8 mouse cellular contexts compared by ENCODE assay signal in genomic region chr6:72164321-72165275, GRCm38 (mm10).
DNase-seq lines count a peak whose midpoint lies in the region; ATAC-seq and TF ChIP-seq lines count a peak whose summit lies in the region.

No protein-coding gene starts in this region.

- peak; percentile 66 for DNase-seq in Muller cell, postnatal 12 days (ENCODE audit: inconsistent ontology term)
- peak; percentile 88 for DNase-seq in cerebellum, adult 9-10 months
- peak; percentile 70 to 95 for DNase-seq in frontal cortex, adult 2 months (ENCODE audit: extremely low spot score in 1 of 2, low spot score in 1 of 2)
- peak; percentile 95 for DNase-seq in hindbrain, embryonic 11.5 days (ENCODE audit: low spot score)
- DNase-seq in layer of hippocampus, adult 9-11 months: peak; percentile 76
- DNase-seq in ovary, adult 18-20 months (ENCODE audit: low spot score): peak; percentile 68
- DNase-seq in thymus, adult 2 months: peak; percentile 78

- H3K4me3 ChIP-seq in hindbrain, embryonic 11.5 days (ENCODE audit: low read depth, low read length): no peak overlapping the region
- H3K4me3 ChIP-seq in lung, embryonic 16.5 days (ENCODE audit: low read length): no peak overlapping the region
- no peak overlapping the region for H3K4me3 ChIP-seq in thymus, adult 2 months (ENCODE audit: control insufficient read depth, insufficient read depth, low read length)

- H3K4me1 ChIP-seq in hindbrain, embryonic 11.5 days (replicated peaks; ENCODE audit: control insufficient read depth, insufficient read depth, low read length): no peaks in the 10 kb centered on the region
- peaks cover 10% of the 10 kb centered on the region for H3K4me1 ChIP-seq in lung, embryonic 16.5 days (replicated peaks; ENCODE audit: control insufficient read depth, insufficient read depth, low read length)
- H3K4me1 ChIP-seq in thymus, adult 2 months (replicated peaks; ENCODE audit: control insufficient read depth, insufficient read depth, low read length): peaks cover 6% of the 10 kb centered on the region; the same call in 1 of the 2 replicates

- no peaks in the 10 kb centered on the region for H3K36me3 ChIP-seq in hindbrain, embryonic 11.5 days (ENCODE audit: control insufficient read depth, insufficient read depth, low read length)
- H3K36me3 ChIP-seq in lung, embryonic 16.5 days (ENCODE audit: control insufficient read depth, insufficient read depth, low read length): no peaks in the 10 kb centered on the region
- H3K36me3 ChIP-seq in thymus, adult 2 months (ENCODE audit: control insufficient read depth, insufficient read depth, low read length): no peaks in the 10 kb centered on the region

- TF ChIP-seq CTCF in thymus, adult 2 months (IDR thresholded peaks at IDR 0.05; ENCODE audit: borderline replicate concordance, control insufficient read depth, extremely low read depth, insufficient read depth, low read length, poor library complexity): peak; percentile 77; the same call in 1 of the 2 replicates

- H3K9me3 ChIP-seq in hindbrain, embryonic 11.5 days (ENCODE audit: control insufficient read depth, low read length): no peaks in the 10 kb centered on the region
- no peaks in the 10 kb centered on the region for H3K9me3 ChIP-seq in lung, embryonic 16.5 days (ENCODE audit: control insufficient read depth, low read length)

- H3K9ac ChIP-seq in hindbrain, embryonic 11.5 days (ENCODE audit: low read depth, low read length): no peak overlapping the region
- H3K9ac ChIP-seq in lung, embryonic 16.5 days (ENCODE audit: low read length): peak overlapping the region; percentile 32; the same call in 1 of the 2 replicates

- peak; percentile 81 for ATAC-seq in hindbrain, embryonic 11.5 days (ENCODE audit: low FRiP score)
- peak; percentile 92 for ATAC-seq in lung, embryonic 16.5 days (ENCODE audit: low read depth)

- no peak overlapping the region for H3K4me2 ChIP-seq in hindbrain, embryonic 11.5 days (replicated peaks; ENCODE audit: low read depth, low read length)
- H3K4me2 ChIP-seq in lung, embryonic 16.5 days (ENCODE audit: low read depth, low read length): no peak overlapping the region

- no peak for TF ChIP-seq POLR2A in thymus, adult 2 months (IDR thresholded peaks at IDR 0.05; ENCODE audit: control insufficient read depth, extremely low read depth, insufficient read depth, low read length, poor library complexity)

- 23% methylated on average over 20 of the region's 20 CpGs for WGBS in hindbrain, embryonic 11.5 days
- 16% methylated on average over 20 of the region's 20 CpGs for WGBS in lung, embryonic 16.5 days
- WGBS in thymus, adult 2 months: 23% methylated on average over 20 of the region's 20 CpGs

- H3K27me3 ChIP-seq in hindbrain, embryonic 11.5 days (ENCODE audit: control insufficient read depth, insufficient read depth, low read length): no peaks in the 10 kb centered on the region
- H3K27me3 ChIP-seq in lung, embryonic 16.5 days (ENCODE audit: control insufficient read depth, insufficient read depth, low read depth, low read length): no peaks in the 10 kb centered on the region
- no peaks in the 10 kb centered on the region for H3K27me3 ChIP-seq in thymus, adult 2 months (ENCODE audit: control insufficient read depth, insufficient read depth, low read length)

- H3K27ac ChIP-seq in hindbrain, embryonic 11.5 days (ENCODE audit: low read depth, low read length): no peak overlapping the region
- H3K27ac ChIP-seq in lung, embryonic 16.5 days (ENCODE audit: low read length): 0 out of 2 replicates have a peak overlapping the region, but pooled peaks have one; percentile 11
- H3K27ac ChIP-seq in thymus, adult 2 months (ENCODE audit: control insufficient read depth, insufficient read depth, low read length): no peak overlapping the region
